8 mouse cellular contexts compared by ENCODE assay signal in the genomic region with DNA sequence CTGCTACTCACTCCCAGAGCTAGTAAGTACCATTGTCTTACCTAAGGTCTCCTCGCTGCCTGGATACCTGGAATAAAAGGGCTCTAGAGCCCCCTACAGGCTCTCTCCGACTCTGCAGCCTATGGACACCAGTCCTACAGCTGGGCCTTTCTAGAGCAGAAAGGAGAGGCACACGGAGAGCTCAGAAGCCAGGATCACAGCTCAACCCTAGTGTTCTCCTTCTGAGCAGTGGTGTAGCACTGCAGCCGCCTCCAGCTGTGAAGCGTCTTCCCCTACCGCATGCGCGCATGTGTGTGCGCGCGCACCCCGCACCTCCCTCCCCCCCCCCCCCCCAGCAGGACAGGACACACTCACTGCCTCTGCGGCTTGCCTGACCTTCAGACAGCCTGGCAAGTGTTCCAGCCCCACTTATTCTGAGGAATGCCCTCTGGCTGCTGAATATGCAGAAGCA.
A peak's percentile ranks its signal among the peaks of the same experiment; 100 is the strongest.
DNase-seq lines count a peak whose midpoint lies in the region; ATAC-seq and TF ChIP-seq lines count a peak whose summit lies in the region.

No protein-coding gene starts in this region.

- H3K27ac ChIP-seq in cortical plate, adult 2 months (ENCODE audit: insufficient read depth, low read length), result no peak overlapping the region
- H3K27ac ChIP-seq in intestine, embryonic 15.5 days, result no peak overlapping the region

- H3K36me3 ChIP-seq in intestine, embryonic 15.5 days, result no peaks in the 10 kb centered on the region

- no peak overlapping the region for H3K9ac ChIP-seq in intestine, embryonic 15.5 days

- peak; percentile 67 for ATAC-seq in intestine, embryonic 15.5 days

- no peak for TF ChIP-seq POLR2A in cortical plate, adult 2 months (IDR thresholded peaks at IDR 0.05; ENCODE audit: extremely low read depth, insufficient read depth, low read length)

- DNase-seq in adrenal gland, adult 8-10 months, result peak; percentile 58
- peak; percentile 33 for DNase-seq in gastrocnemius, postnatal 14 days
- peak; percentile 23 to 83 for DNase-seq in left cerebral cortex, adult 9 months (ENCODE audit: low spot score in 2 of 2)
- DNase-seq in mesoderm, embryonic 11.5 days (ENCODE audit: low read depth, low spot score), result peak; percentile 77
- DNase-seq in right cerebral cortex, postnatal 4 days, result peak; percentile 56
- DNase-seq in spleen, adult 18-20 months, result no peak

- peak overlapping the region; percentile 49 for H3K4me2 ChIP-seq in intestine, embryonic 15.5 days (replicated peaks)

- no peaks in the 10 kb centered on the region for H3K9me3 ChIP-seq in intestine, embryonic 15.5 days

- no peaks in the 10 kb centered on the region for H3K27me3 ChIP-seq in intestine, embryonic 15.5 days (replicated peaks)

- WGBS in intestine, embryonic 15.5 days, result 2% methylated on average over 9 of the region's 13 CpGs

- intact Hi-C loops in gastrocnemius, postnatal 14 days (cut with DNase I; ENCODE audit: low total_unique reads), result no loop called here

- H3K4me1 ChIP-seq in cortical plate, adult 2 months (ENCODE audit: control insufficient read depth, insufficient read depth, low read length), result no peaks in the 10 kb centered on the region
- H3K4me1 ChIP-seq in intestine, embryonic 15.5 days (replicated peaks), result no peaks in the 10 kb centered on the region; the same call in 1 of the 2 replicates

- peak; percentile 66 for TF ChIP-seq CTCF in cortical plate, adult 2 months (IDR thresholded peaks at IDR 0.05; ENCODE audit: extremely low read depth, insufficient read depth, low read length)

- H3K4me3 ChIP-seq in cortical plate, adult 2 months (ENCODE audit: insufficient read depth, low read length), result peak overlapping the region; percentile 17
- 0 out of 2 replicates have a peak overlapping the region, but pooled peaks have one; percentile 4 for H3K4me3 ChIP-seq in intestine, embryonic 15.5 days (replicated peaks)

Comparison
In these comparisons a context has a peak if more than half of its experiments do, and no peak if none do; other contexts are left out.
1. DNase-seq: peak in adrenal gland, adult 8-10 months (single experiment), gastrocnemius, postnatal 14 days (single experiment), left cerebral cortex, adult 9 months (2 of 2), mesoderm, embryonic 11.5 days (single experiment) and right cerebral cortex, postnatal 4 days (single experiment); none in spleen, adult 18-20 months (0 of 2).